Mouse (Mus musculus): ENCODE results near the gene Gpr18. TPM values are rescaled to one million over a fixed set of nuclear protein-coding genes. Genes with fewer than 3 reads are reported as not detected.
A peak's percentile ranks its signal among the peaks of the same experiment; 100 is the strongest.
"Not testable (repeated sequence)": the region's sequence is repeated elsewhere in the genome, so short reads cannot be mapped to it uniquely, and the experiment has no call there.

The Gpr18 gene
- total RNA-seq, 2 experiments from 2014 or later = 0.39 TPM; not detected in 1

GRCm38 (mm10) chr14:121897773-121898172, 17.8 kb downstream of the Gpr18 start:
- intact Hi-C loops (cut with DNase I) = no loop called here
- DNase-seq = no peak

- DNase-seq = no peak
- intact Hi-C loops (cut with DNase I) = no loop called here
Observed at GRCm38 (mm10) chr14:121896126-121897090, 19.2 kb downstream of the Gpr18 start.

GRCm38 (mm10) chr14:121895316-121895715, 20.3 kb downstream of the Gpr18 start:
- DNase-seq = no peak
- intact Hi-C loops (cut with DNase I) = no loop called here

- DNase-seq = no peak
- intact Hi-C loops (cut with DNase I) = no loop called here
Observed at GRCm38 (mm10) chr14:121894511-121895135, 21.0 kb downstream of the Gpr18 start.

- intact Hi-C loops (cut with DNase I) = no loop called here
- DNase-seq = no peak
Observed at GRCm38 (mm10) chr14:121893747-121894146, 21.8 kb downstream of the Gpr18 start.

GRCm38 (mm10) chr14:121884150-121884797, 31.3 kb downstream of the Gpr18 start:
- intact Hi-C loops (cut with DNase I) = no loop called here
- DNase-seq = peak; percentile 15 to 22

GRCm38 (mm10) chr14:121881211-121881610, 34.4 kb downstream of the Gpr18 start:
- DNase-seq = no peak
- intact Hi-C loops (cut with DNase I) = no loop called here

GRCm38 (mm10) chr14:121879266-121879840, 36.2 kb downstream of the Gpr18 start:
- intact Hi-C loops (cut with DNase I) = no loop called here
- no peak for DNase-seq

- intact Hi-C loops (cut with DNase I) = no loop called here
Observed at GRCm38 (mm10) chr14:121878859-121879206, 36.7 kb downstream of the Gpr18 start.

GRCm38 (mm10) chr14:121878176-121878858, 37.3 kb downstream of the Gpr18 start, which contains the start of gene Ubac2:
Gene Ubac2, plus strand, starts transcription at chr14:121878620.
- intact Hi-C loops (cut with DNase I) = no loop called here
- DNase-seq = peak; percentile 100

More at GRCm38 (mm10) chr14:121878859-121879206, 36.7 kb downstream of the Gpr18 start:
- DNase-seq = no peak

- no peak for DNase-seq
- intact Hi-C loops (cut with DNase I) = no loop called here
Observed at GRCm38 (mm10) chr14:121877640-121878039, 37.9 kb downstream of the Gpr18 start.

GRCm38 (mm10) chr14:121876860-121877259, 38.7 kb downstream of the Gpr18 start:
- no peak for DNase-seq
- intact Hi-C loops (cut with DNase I) = no loop called here

GRCm38 (mm10) chr14:121876190-121876589, 39.4 kb downstream of the Gpr18 start:
- intact Hi-C loops (cut with DNase I); DNase-seq: not testable (repeated sequence)

GRCm38 (mm10) chr14:121873646-121874045, 41.9 kb downstream of the Gpr18 start:
- intact Hi-C loops (cut with DNase I) = no loop called here
- no peak for DNase-seq

GRCm38 (mm10) chr14:121873172-121873571, 42.4 kb downstream of the Gpr18 start:
- intact Hi-C loops (cut with DNase I) = no loop called here
- no peak for DNase-seq

GRCm38 (mm10) chr14:121872760-121873159, 42.8 kb downstream of the Gpr18 start:
- DNase-seq = no peak
- intact Hi-C loops (cut with DNase I) = no loop called here

GRCm38 (mm10) chr14:121869111-121869510, 46.5 kb downstream of the Gpr18 start:
- intact Hi-C loops (cut with DNase I) = no loop called here
- no peak for DNase-seq

- intact Hi-C loops (cut with DNase I) = no loop called here
- DNase-seq = no peak
Observed at GRCm38 (mm10) chr14:121866574-121866973, 49.0 kb downstream of the Gpr18 start.

GRCm38 (mm10) chr14:121865162-121865561, 50.4 kb downstream of the Gpr18 start:
- DNase-seq = peak; percentile 72 to 83
- intact Hi-C loops (cut with DNase I) = loop anchor here (1.0 to 2.0 kb wide), 2 partner anchors 54 to 196 kb away; no protein-coding TSS in a partner anchor
